Mouse (Mus musculus) CH12.LX (cell line): Measurements from ENCODE around the gene Slc25a26. TPM values are rescaled to one million over a fixed set of nuclear protein-coding genes. Genes with fewer than 3 reads are reported as not detected.

Source experiments
- DNase-seq: peaks from one replicate; pipeline ENCODE4 v3.0.0-alpha.2; 2013; ENCODE audit errors: extremely low read depth
- H3K27ac ChIP-seq: 2 replicates; pipeline ENCODE4 v1.5.1; 2012; ENCODE audit warnings: low read depth, mild to moderate bottlenecking, control low read depth, moderate library complexity; ENCODE audit not compliant: insufficient read depth
- H3K27me3 ChIP-seq: replicated peaks from 2 replicates; pipeline ENCODE3; 2012; ENCODE audit warnings: inconsistent platforms
- H3K36me3 ChIP-seq, 2 experiments: replicated peaks in 1 of 2; 2 replicates each; pipeline versions ENCODE3 to v1.6.1; 2012; ENCODE audit warnings: inconsistent platforms in 1 of 2, low read length in 1 of 2, mild to moderate bottlenecking in 1 of 2, mixed read lengths in 1 of 2, moderate library complexity in 1 of 2; ENCODE audit not compliant: control insufficient read depth in 1 of 2, insufficient read depth in 1 of 2
- H3K4me1 ChIP-seq, 2 experiments: 2 replicates each; pipeline ENCODE4 v1.6.1; 2012; ENCODE audit warnings: inconsistent platforms in 1 of 2, moderate library complexity in 1 of 2; ENCODE audit not compliant: insufficient read depth in 2 of 2, control insufficient read depth in 1 of 2
- H3K4me2 ChIP-seq: 2 replicates; pipeline ENCODE4 v1.6.1; 2012; ENCODE audit warnings: low read depth, mild to moderate bottlenecking, control low read depth; ENCODE audit not compliant: poor library complexity, insufficient read depth, severe bottlenecking
- H3K4me3 ChIP-seq, 3 experiments: fragments of 150-350 bp in 1 of 3; sonication (generic) in 1 of 3; replicated peaks in 1 of 3; 2 replicates each; pipeline versions ENCODE3 to v1.5.1; 2011 to 2012; ENCODE audit warnings: low read depth in 2 of 3, low read length in 2 of 3, mild to moderate bottlenecking in 2 of 3, moderate library complexity in 2 of 3, control low read depth in 1 of 3, improper control_type of control experiment in 1 of 3, inconsistent platforms in 1 of 3, mixed read lengths in 1 of 3; ENCODE audit not compliant: poor library complexity in 1 of 3
- H3K79me2 ChIP-seq: replicated peaks from 2 replicates; pipeline ENCODE4 v1.6.1; 2012; ENCODE audit warnings: mild to moderate bottlenecking, moderate library complexity; ENCODE audit not compliant: control insufficient read depth, poor library complexity, insufficient read depth, severe bottlenecking; ENCODE audit errors: extremely low read depth
- H3K9ac ChIP-seq: 2 replicates; pipeline ENCODE4 v1.6.1; 2012; ENCODE audit warnings: low read depth, mild to moderate bottlenecking, control low read depth, moderate library complexity; ENCODE audit not compliant: insufficient read depth
- H3K9me3 ChIP-seq: replicated peaks from 2 replicates; pipeline ENCODE3; 2012; ENCODE audit warnings: low read length, inconsistent platforms, mixed read lengths
- BHLHE40 ChIP-seq: IDR thresholded peaks from 2 replicates; pipeline ENCODE4 v1.6.1; 2011; ENCODE audit warnings: mild to moderate bottlenecking, low read depth, low read length, improper control_type of control experiment
- CHD2 ChIP-seq: IDR thresholded peaks from 2 replicates; pipeline ENCODE4 v1.6.1; 2011; ENCODE audit warnings: low read length, improper control_type of control experiment
- EP300 ChIP-seq: IDR thresholded peaks from 2 replicates; pipeline ENCODE4 v1.6.1; 2011; ENCODE audit warnings: low read length, improper control_type of control experiment
- GABPA ChIP-seq: IDR thresholded peaks from 2 replicates; pipeline ENCODE4 v1.6.1; 2012; ENCODE audit warnings: low read depth, low read length, improper control_type of control experiment, inconsistent platforms; ENCODE audit not compliant: insufficient replicate concordance
- HCFC1 ChIP-seq: IDR thresholded peaks from 2 replicates; pipeline ENCODE4 v1.6.1; 2012; ENCODE audit warnings: low read depth, mild to moderate bottlenecking, inconsistent platforms, low read length, improper control_type of control experiment
- IRF4 ChIP-seq: IDR thresholded peaks from 2 replicates; pipeline ENCODE4 v1.6.1; 2014; ENCODE audit warnings: low read depth, mild to moderate bottlenecking, inconsistent platforms, low read length, improper control_type of control experiment
- JUN ChIP-seq: IDR thresholded peaks from 2 replicates; pipeline ENCODE4 v1.6.1; 2011; ENCODE audit warnings: low read depth, mild to moderate bottlenecking, low read length, improper control_type of control experiment, moderate library complexity; ENCODE audit not compliant: insufficient read depth
- MAFK ChIP-seq: IDR thresholded peaks from 2 replicates; pipeline ENCODE4 v1.6.1; 2011; ENCODE audit warnings: low read length, improper control_type of control experiment; ENCODE audit not compliant: insufficient replicate concordance
- MAX ChIP-seq: IDR thresholded peaks from 2 replicates; pipeline ENCODE4 v1.6.1; 2011; ENCODE audit warnings: low read length, improper control_type of control experiment
- MAZ ChIP-seq: IDR thresholded peaks from 2 replicates; pipeline ENCODE4 v1.6.1; 2012; ENCODE audit warnings: low read depth, mild to moderate bottlenecking, inconsistent platforms, low read length, improper control_type of control experiment, moderate library complexity
- MYC ChIP-seq: IDR thresholded peaks from 2 replicates; pipeline ENCODE4 v1.6.1; 2011; ENCODE audit warnings: low read depth, mild to moderate bottlenecking, improper control_type of control experiment, low read length
- NRF1 ChIP-seq: IDR thresholded peaks from 2 replicates; pipeline ENCODE4 v1.6.1; 2014; ENCODE audit warnings: low read depth, mild to moderate bottlenecking, inconsistent platforms, low read length, improper control_type of control experiment, moderate library complexity
- POLR2A ChIP-seq: IDR thresholded peaks from 2 replicates; pipeline ENCODE4 v1.6.1; 2011; ENCODE audit warnings: low read depth, mild to moderate bottlenecking, improper control_type of control experiment, low read length
- SMC3 ChIP-seq: IDR thresholded peaks from 2 replicates; pipeline ENCODE4 v1.6.1; 2011; ENCODE audit warnings: low read depth, low read length, improper control_type of control experiment
- TBP ChIP-seq: conservative IDR thresholded peaks from 2 replicates; pipeline ENCODE4 v1.6.1; 2011; ENCODE audit warnings: low read depth, low read length, improper control_type of control experiment
- TCF12 ChIP-seq: IDR thresholded peaks from 2 replicates; pipeline ENCODE4 v1.6.1; 2014; ENCODE audit warnings: low read depth, mild to moderate bottlenecking, inconsistent platforms, low read length, improper control_type of control experiment
- USF1 ChIP-seq: IDR thresholded peaks from 2 replicates; pipeline ENCODE4 v1.6.1; 2014; ENCODE audit warnings: low read depth, mild to moderate bottlenecking, inconsistent platforms, low read length, improper control_type of control experiment
- USF2 ChIP-seq: conservative IDR thresholded peaks from 2 replicates; pipeline ENCODE4 v1.6.1; 2011; ENCODE audit warnings: low read depth, low read length, improper control_type of control experiment
- ZNF384 ChIP-seq: IDR thresholded peaks from 2 replicates; pipeline ENCODE4 v1.6.1; 2012; ENCODE audit warnings: low read depth, low read length, improper control_type of control experiment, inconsistent platforms
- dilution Hi-C: fragments of 300-500 bp; cut with MboI; formaldehyde crosslinking; loops from 2 replicates; pipeline ENCODE4 v1.14.3; 2020; ENCODE audit warnings: low sequenced_read_pairs; ENCODE audit not compliant: extremely low pct_unique_long_range_greater_than_20kb, extremely low pct_ligation_motif_present
- in situ Hi-C: fragments of 300-500 bp; cut with MboI; formaldehyde crosslinking; loops from 3 replicates; pipeline ENCODE4 v1.14.3; 2019; ENCODE audit warnings: low sequenced_read_pairs, low pct_ligation_motif_present, low pct_unique_long_range_greater_than_20kb, mixed read lengths
- polyA plus RNA-seq: library from polyadenylated mRNA; unstranded; fragments of >175 nt; gene quantifications from 2 replicates; pipeline ENCODE4 v1.2.1, GENCODE M21; 2012; ENCODE audit warnings: low read depth; ENCODE audit not compliant: insufficient read length
- total RNA-seq, 2 experiments: library from RNA; depleted of rRNA; stranded (reverse); fragments of 300-350 nt in 1 of 2; fragments of >200 nt in 1 of 2; gene quantifications; 2 replicates each; pipeline ENCODE4 v1.2.3; 2012 to 2014

Slc25a26 gene
- total and polyA plus RNA-seq, 3 experiments, result 5.5 to 9.9 (median 5.9) TPM

- in situ Hi-C loops, result no loop called here
- no peak for DNase-seq
- dilution Hi-C loops, result no loop called here
Observed at GRCm38 (mm10) chr6:94599016-94599415, 98.9 kb downstream of the Slc25a26 start.

GRCm38 (mm10) chr6:94601101-94601500 is 101.0 kb downstream of the Slc25a26 start:
- DNase-seq, result no peak
- Histone ChIP-seq H3K4me1 (peaks cover 0 to 26% of the 10 kb centered on the region in 2 experiments; a peak in 2 of 4 replicates), H3K4me2 (no peak overlapping the region), H3K27ac (no peak overlapping the region), H3K79me2 (no peaks in the 10 kb centered on the region), H3K27me3 (no peaks in the 10 kb centered on the region), H3K36me3 (peaks cover 5 to 62% of the 10 kb centered on the region in 2 experiments), H3K4me3 (no peak overlapping the region), H3K9ac (no peak overlapping the region), H3K9me3 (no peaks in the 10 kb centered on the region)
- dilution Hi-C loops (no loop called here), in situ Hi-C loops (no loop called here)
- no peak for TF ChIP-seq EP300
- no peak for TF ChIP-seq POLR2A
- no peak for TF ChIP-seq JUN
- TF ChIP-seq TBP, result no peak
- no peak for TF ChIP-seq GABPA
- TF ChIP-seq IRF4, result no peak
- TF ChIP-seq MYC, result no peak
- no peak for TF ChIP-seq NRF1
- no peak for TF ChIP-seq CHD2
- TF ChIP-seq MAX, result no peak
- TF ChIP-seq MAZ, result no peak
- no peak for TF ChIP-seq TCF12
- TF ChIP-seq BHLHE40, result no peak
- TF ChIP-seq SMC3, result no peak

More at GRCm38 (mm10) chr6:94599016-94599415, 98.9 kb downstream of the Slc25a26 start:
- peaks cover 0 to 15% of the 10 kb centered on the region in 2 experiments; a peak in 2 of 4 replicates for H3K4me1 ChIP-seq
- no peak overlapping the region for H3K27ac ChIP-seq
- H3K9ac ChIP-seq, result no peak overlapping the region
- H3K9me3 ChIP-seq, result no peaks in the 10 kb centered on the region
- no peaks in the 10 kb centered on the region for H3K79me2 ChIP-seq
- H3K36me3 ChIP-seq, result peaks cover 0 to 60% of the 10 kb centered on the region in 2 experiments
- H3K4me2 ChIP-seq, result no peak overlapping the region
- no peaks in the 10 kb centered on the region for H3K27me3 ChIP-seq
- TF ChIP-seq EP300 (no peak), HCFC1 (no peak), USF2 (no peak)
- no peak overlapping the region for H3K4me3 ChIP-seq

GRCm38 (mm10) chr6:94601811-94602210 is 101.7 kb downstream of the Slc25a26 start:
- H3K27ac ChIP-seq, result no peak overlapping the region

More at GRCm38 (mm10) chr6:94601811-94602210, 101.7 kb downstream of the Slc25a26 start:
- no peak overlapping the region for H3K4me3 ChIP-seq
- no peak overlapping the region for H3K9ac ChIP-seq
- no peaks in the 10 kb centered on the region for H3K9me3 ChIP-seq
- no peaks in the 10 kb centered on the region for H3K79me2 ChIP-seq
- dilution Hi-C loops, result no loop called here
- peaks cover 5 to 65% of the 10 kb centered on the region in 2 experiments for H3K36me3 ChIP-seq
- TF ChIP-seq MAX (no peak), TCF12 (no peak), JUN (no peak), IRF4 (no peak), ZNF384 (no peak), POLR2A (no peak), SMC3 (no peak), USF1 (no peak), EP300 (no peak), MYC (no peak), MAFK (no peak)
- TF ChIP-seq, all 38 proteins: peak for 0
- in situ Hi-C loops, result no loop called here
- H3K4me2 ChIP-seq, result no peak overlapping the region
- no peaks in the 10 kb centered on the region for H3K27me3 ChIP-seq
- peaks cover 0 to 26% of the 10 kb centered on the region in 2 experiments; a peak in 2 of 4 replicates for H3K4me1 ChIP-seq
- DNase-seq, result no peak
